Mouse (Mus musculus): ENCODE data around the gene Trank1. TPM values are rescaled to one million over a fixed set of nuclear protein-coding genes. Genes with fewer than 3 reads are reported as not detected.

Gene Trank1
- polyA plus RNA-seq, 1 experiment: 59.5 TPM

- no peak for DNase-seq (ENCODE audit: low read depth)
- TF ChIP-seq CTCF (IDR thresholded peaks at IDR 0.05; ENCODE audit: borderline replicate concordance, extremely low read depth, insufficient read depth, insufficient read length) (no peak), POLR2A (IDR thresholded peaks at IDR 0.05; ENCODE audit: borderline replicate concordance, extremely low read depth, insufficient read depth, insufficient read length, poor library complexity, severe bottlenecking) (no peak)
Observed at GRCm38 (mm10) chr9:111404346-111405079, 93.0 kb downstream of the Trank1 start.

- TF ChIP-seq POLR2A (IDR thresholded peaks at IDR 0.05; ENCODE audit: borderline replicate concordance, extremely low read depth, insufficient read depth, insufficient read length, poor library complexity, severe bottlenecking) (no peak), CTCF (IDR thresholded peaks at IDR 0.05; ENCODE audit: borderline replicate concordance, extremely low read depth, insufficient read depth, insufficient read length) (no peak)
- no peak for DNase-seq (ENCODE audit: low read depth)
Observed at GRCm38 (mm10) chr9:111405080-111405428, 93.5 kb downstream of the Trank1 start.

- DNase-seq (ENCODE audit: low read depth): peak; percentile 80
Observed at GRCm38 (mm10) chr9:111408012-111408411, 96.5 kb downstream of the Trank1 start.

GRCm38 (mm10) chr9:111408427-111408826 is 96.9 kb downstream of the Trank1 start:
- TF ChIP-seq CTCF (IDR thresholded peaks at IDR 0.05; ENCODE audit: borderline replicate concordance, extremely low read depth, insufficient read depth, insufficient read length) (no peak), POLR2A (IDR thresholded peaks at IDR 0.05; ENCODE audit: borderline replicate concordance, extremely low read depth, insufficient read depth, insufficient read length, poor library complexity, severe bottlenecking) (no peak)
- peak; percentile 30 for DNase-seq (ENCODE audit: low read depth)

More at GRCm38 (mm10) chr9:111408012-111408411, 96.5 kb downstream of the Trank1 start:
- TF ChIP-seq CTCF (IDR thresholded peaks at IDR 0.05; ENCODE audit: borderline replicate concordance, extremely low read depth, insufficient read depth, insufficient read length) (no peak), POLR2A (IDR thresholded peaks at IDR 0.05; ENCODE audit: borderline replicate concordance, extremely low read depth, insufficient read depth, insufficient read length, poor library complexity, severe bottlenecking) (no peak)

GRCm38 (mm10) chr9:111412471-111413160 is 101.1 kb downstream of the Trank1 start:
- peak; percentile 84 for DNase-seq (ENCODE audit: low read depth)
- no peak for TF ChIP-seq POLR2A (IDR thresholded peaks at IDR 0.05; ENCODE audit: borderline replicate concordance, extremely low read depth, insufficient read depth, insufficient read length, poor library complexity, severe bottlenecking)
- no peak for TF ChIP-seq CTCF (IDR thresholded peaks at IDR 0.05; ENCODE audit: borderline replicate concordance, extremely low read depth, insufficient read depth, insufficient read length)

- TF ChIP-seq POLR2A (IDR thresholded peaks at IDR 0.05; ENCODE audit: borderline replicate concordance, extremely low read depth, insufficient read depth, insufficient read length, poor library complexity, severe bottlenecking) (no peak), CTCF (IDR thresholded peaks at IDR 0.05; ENCODE audit: borderline replicate concordance, extremely low read depth, insufficient read depth, insufficient read length) (no peak)
- DNase-seq (ENCODE audit: low read depth): no peak
Observed at GRCm38 (mm10) chr9:111421862-111422261, 110.3 kb downstream of the Trank1 start.

GRCm38 (mm10) chr9:111422567-111422966 is 111.0 kb downstream of the Trank1 start:
- TF ChIP-seq CTCF (IDR thresholded peaks at IDR 0.05; ENCODE audit: borderline replicate concordance, extremely low read depth, insufficient read depth, insufficient read length) (no peak), POLR2A (IDR thresholded peaks at IDR 0.05; ENCODE audit: borderline replicate concordance, extremely low read depth, insufficient read depth, insufficient read length, poor library complexity, severe bottlenecking) (no peak)
- no peak for DNase-seq (ENCODE audit: low read depth)

- DNase-seq (ENCODE audit: low read depth): peak; percentile 34
- TF ChIP-seq CTCF (IDR thresholded peaks at IDR 0.05; ENCODE audit: borderline replicate concordance, extremely low read depth, insufficient read depth, insufficient read length) (no peak), POLR2A (IDR thresholded peaks at IDR 0.05; ENCODE audit: borderline replicate concordance, extremely low read depth, insufficient read depth, insufficient read length, poor library complexity, severe bottlenecking) (no peak)
Observed at GRCm38 (mm10) chr9:111425113-111425512, 113.6 kb downstream of the Trank1 start.

GRCm38 (mm10) chr9:111425952-111426351 is 114.4 kb downstream of the Trank1 start:
- TF ChIP-seq POLR2A (IDR thresholded peaks at IDR 0.05; ENCODE audit: borderline replicate concordance, extremely low read depth, insufficient read depth, insufficient read length, poor library complexity, severe bottlenecking) (no peak), CTCF (IDR thresholded peaks at IDR 0.05; ENCODE audit: borderline replicate concordance, extremely low read depth, insufficient read depth, insufficient read length) (no peak)
- DNase-seq (ENCODE audit: low read depth): peak; percentile 42

- TF ChIP-seq CTCF (IDR thresholded peaks at IDR 0.05; ENCODE audit: borderline replicate concordance, extremely low read depth, insufficient read depth, insufficient read length) (peak; percentile 36; the same call in 1 of the 2 replicates), POLR2A (IDR thresholded peaks at IDR 0.05; ENCODE audit: borderline replicate concordance, extremely low read depth, insufficient read depth, insufficient read length, poor library complexity, severe bottlenecking) (no peak)
- peak; percentile 28 for DNase-seq (ENCODE audit: low read depth)
Observed at GRCm38 (mm10) chr9:111427891-111428555, 116.5 kb downstream of the Trank1 start.

- no peak for DNase-seq (ENCODE audit: low read depth)
- no peak for TF ChIP-seq POLR2A (IDR thresholded peaks at IDR 0.05; ENCODE audit: borderline replicate concordance, extremely low read depth, insufficient read depth, insufficient read length, poor library complexity, severe bottlenecking)
Observed at GRCm38 (mm10) chr9:111428698-111429362, 117.3 kb downstream of the Trank1 start.
